Mouse (Mus musculus): ENCODE results near the gene Plekhm2.

The Plekhm2 gene

GRCm38 (mm10) chr4:141664799-141665198, at the start of gene Plekhm2:
Gene Plekhm2, minus strand, starts transcription at chr4:141664899.
- Histone ChIP-seq H3K27me3 (ENCODE audit: control insufficient read depth, insufficient read depth, low read length, poor library complexity, severe bottlenecking) (no peaks in the 10 kb centered on the region), H3K36me3 (ENCODE audit: control insufficient read depth, insufficient read depth, low read length, poor library complexity, severe bottlenecking) (no peaks in the 10 kb centered on the region)
- DNase-seq (ENCODE audit: low read depth, low spot score), result no peak

- peak; percentile 43 for DNase-seq (ENCODE audit: low read depth, low spot score)
- Histone ChIP-seq H3K27me3 (ENCODE audit: control insufficient read depth, insufficient read depth, low read length, poor library complexity, severe bottlenecking) (no peaks in the 10 kb centered on the region), H3K36me3 (ENCODE audit: control insufficient read depth, insufficient read depth, low read length, poor library complexity, severe bottlenecking) (no peaks in the 10 kb centered on the region; the same call in none of the 2 replicates)
These were observed 49.0 kb upstream of the Plekhm2 start for GRCm38 (mm10) chr4:141713598-141714142.

GRCm38 (mm10) chr4:141711250-141711649, 46.6 kb upstream of the Plekhm2 start:
- no peaks in the 10 kb centered on the region for H3K27me3 ChIP-seq (ENCODE audit: control insufficient read depth, insufficient read depth, low read length, poor library complexity, severe bottlenecking)
- H3K36me3 ChIP-seq (ENCODE audit: control insufficient read depth, insufficient read depth, low read length, poor library complexity, severe bottlenecking), result no peaks in the 10 kb centered on the region; the same call in none of the 2 replicates
- DNase-seq (ENCODE audit: low read depth, low spot score), result no peak

GRCm38 (mm10) chr4:141708971-141709370, 44.3 kb upstream of the Plekhm2 start:
- no peaks in the 10 kb centered on the region for H3K27me3 ChIP-seq (ENCODE audit: control insufficient read depth, insufficient read depth, low read length, poor library complexity, severe bottlenecking)
- DNase-seq (ENCODE audit: low read depth, low spot score), result no peak

GRCm38 (mm10) chr4:141708005-141708404, 43.3 kb upstream of the Plekhm2 start:
- H3K36me3 ChIP-seq (ENCODE audit: control insufficient read depth, insufficient read depth, low read length, poor library complexity, severe bottlenecking), result peaks cover 13% of the 10 kb centered on the region
- no peak for DNase-seq (ENCODE audit: low read depth, low spot score)
- H3K27me3 ChIP-seq (ENCODE audit: control insufficient read depth, insufficient read depth, low read length, poor library complexity, severe bottlenecking), result no peaks in the 10 kb centered on the region

More at GRCm38 (mm10) chr4:141708971-141709370, 44.3 kb upstream of the Plekhm2 start:
- peaks cover 12% of the 10 kb centered on the region for H3K36me3 ChIP-seq (ENCODE audit: control insufficient read depth, insufficient read depth, low read length, poor library complexity, severe bottlenecking)

GRCm38 (mm10) chr4:141705331-141705730, 40.6 kb upstream of the Plekhm2 start:
- Histone ChIP-seq H3K27me3 (ENCODE audit: control insufficient read depth, insufficient read depth, low read length, poor library complexity, severe bottlenecking) (no peaks in the 10 kb centered on the region), H3K36me3 (ENCODE audit: control insufficient read depth, insufficient read depth, low read length, poor library complexity, severe bottlenecking) (peaks cover 18% of the 10 kb centered on the region; the same call in 1 of the 2 replicates)
- no peak for DNase-seq (ENCODE audit: low read depth, low spot score)

- H3K36me3 ChIP-seq (ENCODE audit: control insufficient read depth, insufficient read depth, low read length, poor library complexity, severe bottlenecking), result peaks cover 18% of the 10 kb centered on the region; the same call in 1 of the 2 replicates
- DNase-seq (ENCODE audit: low read depth, low spot score), result no peak
- H3K27me3 ChIP-seq (ENCODE audit: control insufficient read depth, insufficient read depth, low read length, poor library complexity, severe bottlenecking), result no peaks in the 10 kb centered on the region
These were observed 39.9 kb upstream of the Plekhm2 start for GRCm38 (mm10) chr4:141704625-141705024.

- Histone ChIP-seq H3K36me3 (ENCODE audit: control insufficient read depth, insufficient read depth, low read length, poor library complexity, severe bottlenecking) (peaks cover 23% of the 10 kb centered on the region), H3K27me3 (ENCODE audit: control insufficient read depth, insufficient read depth, low read length, poor library complexity, severe bottlenecking) (no peaks in the 10 kb centered on the region)
- DNase-seq (ENCODE audit: low read depth, low spot score), result no peak
These were observed 30.0 kb upstream of the Plekhm2 start for GRCm38 (mm10) chr4:141694719-141695118.

- H3K36me3 ChIP-seq (ENCODE audit: control insufficient read depth, insufficient read depth, low read length, poor library complexity, severe bottlenecking), result peaks cover 26% of the 10 kb centered on the region
- no peak for DNase-seq (ENCODE audit: low read depth, low spot score)
- H3K27me3 ChIP-seq (ENCODE audit: control insufficient read depth, insufficient read depth, low read length, poor library complexity, severe bottlenecking), result no peaks in the 10 kb centered on the region
These were observed 23.8 kb upstream of the Plekhm2 start for GRCm38 (mm10) chr4:141688505-141688904.

GRCm38 (mm10) chr4:141686525-141686924, 21.8 kb upstream of the Plekhm2 start:
- peaks cover 27% of the 10 kb centered on the region for H3K36me3 ChIP-seq (ENCODE audit: control insufficient read depth, insufficient read depth, low read length, poor library complexity, severe bottlenecking)
- H3K27me3 ChIP-seq (ENCODE audit: control insufficient read depth, insufficient read depth, low read length, poor library complexity, severe bottlenecking), result no peaks in the 10 kb centered on the region
- DNase-seq (ENCODE audit: low read depth, low spot score), result no peak

- Histone ChIP-seq H3K36me3 (ENCODE audit: control insufficient read depth, insufficient read depth, low read length, poor library complexity, severe bottlenecking) (peaks cover 24% of the 10 kb centered on the region), H3K27me3 (ENCODE audit: control insufficient read depth, insufficient read depth, low read length, poor library complexity, severe bottlenecking) (no peaks in the 10 kb centered on the region)
- DNase-seq (ENCODE audit: low read depth, low spot score), result no peak
These were observed 21.4 kb upstream of the Plekhm2 start for GRCm38 (mm10) chr4:141686093-141686492.

- Histone ChIP-seq H3K27me3 (ENCODE audit: control insufficient read depth, insufficient read depth, low read length, poor library complexity, severe bottlenecking) (no peaks in the 10 kb centered on the region), H3K36me3 (ENCODE audit: control insufficient read depth, insufficient read depth, low read length, poor library complexity, severe bottlenecking) (peaks cover 19% of the 10 kb centered on the region)
- DNase-seq (ENCODE audit: low read depth, low spot score), result no peak
These were observed 20.8 kb upstream of the Plekhm2 start, which contains the start of gene Rsc1a1 for GRCm38 (mm10) chr4:141685499-141685898. Gene Rsc1a1, minus strand, starts transcription at chr4:141685599.

GRCm38 (mm10) chr4:141682706-141683230, 18.1 kb upstream of the Plekhm2 start:
- DNase-seq (ENCODE audit: low read depth, low spot score), result no peak
- Histone ChIP-seq H3K27me3 (ENCODE audit: control insufficient read depth, insufficient read depth, low read length, poor library complexity, severe bottlenecking) (no peaks in the 10 kb centered on the region), H3K36me3 (ENCODE audit: control insufficient read depth, insufficient read depth, low read length, poor library complexity, severe bottlenecking) (peaks cover 16% of the 10 kb centered on the region)

- Histone ChIP-seq H3K27me3 (ENCODE audit: control insufficient read depth, insufficient read depth, low read length, poor library complexity, severe bottlenecking) (no peaks in the 10 kb centered on the region), H3K36me3 (ENCODE audit: control insufficient read depth, insufficient read depth, low read length, poor library complexity, severe bottlenecking) (peaks cover 14% of the 10 kb centered on the region)
- DNase-seq (ENCODE audit: low read depth, low spot score), result no peak
These were observed 17.1 kb upstream of the Plekhm2 start for GRCm38 (mm10) chr4:141681767-141682166.

GRCm38 (mm10) chr4:141680892-141681291, 16.2 kb upstream of the Plekhm2 start:
- Histone ChIP-seq H3K36me3 (ENCODE audit: control insufficient read depth, insufficient read depth, low read length, poor library complexity, severe bottlenecking) (peaks cover 12% of the 10 kb centered on the region), H3K27me3 (ENCODE audit: control insufficient read depth, insufficient read depth, low read length, poor library complexity, severe bottlenecking) (no peaks in the 10 kb centered on the region)
- DNase-seq (ENCODE audit: low read depth, low spot score), result no peak
